Mouse (Mus musculus) small intestine, adult 2 months (tissue): Measurements from ENCODE around the gene Sdhaf1. TPM values are rescaled to one million over a fixed set of nuclear protein-coding genes. Genes with fewer than 3 reads are reported as not detected.

Experiments used
- H3K27ac ChIP-seq: fragments of 200-500 bp; 2 replicates; pipeline ENCODE4 v1.5.1; 2012; ENCODE audit warnings: low read depth, low read length, control low read depth, inconsistent platforms; ENCODE audit not compliant: insufficient read depth
- H3K27me3 ChIP-seq: fragments of 200-500 bp; 2 replicates; pipeline ENCODE4 v1.6.1; 2012; ENCODE audit warnings: mild to moderate bottlenecking, moderate library complexity, low read length, inconsistent platforms; ENCODE audit not compliant: control insufficient read depth, insufficient read depth
- H3K36me3 ChIP-seq: fragments of 200-500 bp; 2 replicates; pipeline ENCODE4 v1.6.1; 2012; ENCODE audit warnings: mild to moderate bottlenecking, low read length, control low read depth, inconsistent platforms; ENCODE audit not compliant: control insufficient read depth, insufficient read depth
- H3K4me1 ChIP-seq: fragments of 200-500 bp; 2 replicates; pipeline ENCODE4 v1.6.1; 2012; ENCODE audit warnings: low read length, inconsistent platforms, mixed read lengths; ENCODE audit not compliant: control insufficient read depth, insufficient read depth, insufficient read length
- H3K4me3 ChIP-seq: fragments of 200-500 bp; 2 replicates; pipeline ENCODE4 v1.5.1; 2012; ENCODE audit warnings: low read depth, mild to moderate bottlenecking, control low read depth, inconsistent platforms, low read length, moderate library complexity
- CTCF ChIP-seq: fragments of 200-500 bp; IDR thresholded peaks from 2 replicates; pipeline ENCODE4 v1.5.1; 2012; ENCODE audit warnings: low read depth, mild to moderate bottlenecking, control low read depth, inconsistent platforms, low read length, moderate library complexity, mixed read lengths; ENCODE audit not compliant: insufficient replicate concordance, insufficient read length; ENCODE audit errors: extremely low read depth
- POLR2A ChIP-seq: fragments of 200-500 bp; IDR thresholded peaks from 2 replicates; pipeline ENCODE4 v1.6.1; 2012; ENCODE audit warnings: low read depth, mild to moderate bottlenecking, control low read depth, inconsistent platforms, low read length, moderate library complexity
- WGBS: fragments of 180-500 bp; shearing (Covaris S2); methylation state at CpG from one replicate; pipeline ENCODE4 v1.1.7; 2018; 5-methylcytosine and 5-hydroxymethylcytosine counted together
- polyA plus RNA-seq: library from polyadenylated mRNA; depleted of rRNA; stranded (reverse); fragments of >200 nt; gene quantifications from 2 replicates; pipeline ENCODE4 v1.2.3, GENCODE M21; 2012

The Sdhaf1 gene
- polyA plus RNA-seq, 1 experiment, result 23.4 TPM

DNA sequence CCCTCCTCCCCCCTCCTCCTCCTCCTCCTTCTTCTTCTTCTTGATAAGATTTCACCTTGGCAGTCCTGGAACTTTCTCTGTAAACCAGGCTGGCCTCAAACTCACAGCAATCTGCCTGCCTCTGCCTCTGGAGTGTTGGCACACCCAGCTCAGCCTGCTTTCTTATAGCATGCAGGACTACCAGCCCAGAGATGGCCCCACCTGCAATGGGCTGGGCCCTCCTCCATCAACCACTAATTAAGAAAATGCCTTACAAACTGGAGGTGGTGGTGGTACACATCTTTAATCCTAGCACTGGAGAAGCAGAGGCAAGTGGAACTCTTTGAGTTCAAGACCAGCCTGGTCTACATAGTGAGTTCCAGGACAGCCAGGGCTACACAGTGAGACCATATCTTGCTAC lies 2.7 kb upstream of the Sdhaf1 start:
- no peak overlapping the region for H3K27ac ChIP-seq
- no peaks in the 10 kb centered on the region for H3K27me3 ChIP-seq
- H3K4me3 ChIP-seq, result no peak overlapping the region
- no peak for TF ChIP-seq POLR2A
- TF ChIP-seq CTCF, result no peak
- H3K36me3 ChIP-seq, result no peaks in the 10 kb centered on the region
- H3K4me1 ChIP-seq, result peaks cover 3% of the 10 kb centered on the region; the same call in 1 of the 2 replicates

GRCm38 (mm10) chr7:30325364-30325763 lies 1.7 kb upstream of the Sdhaf1 start:
- TF ChIP-seq CTCF (no peak), POLR2A (no peak)
- WGBS, result 77% methylated on average over 2 of the region's 2 CpGs
- no peak overlapping the region for H3K4me3 ChIP-seq

GRCm38 (mm10) chr7:30324300-30324944 lies 727 bp upstream of the Sdhaf1 start:
- H3K4me1 ChIP-seq, result peaks cover 5% of the 10 kb centered on the region; the same call in 1 of the 2 replicates
- no peak overlapping the region for H3K4me3 ChIP-seq
- no peaks in the 10 kb centered on the region for H3K27me3 ChIP-seq
- no peaks in the 10 kb centered on the region for H3K36me3 ChIP-seq
- TF ChIP-seq CTCF (no peak), POLR2A (no peak)
- WGBS, result 91% methylated on average over 5 of the region's 5 CpGs
- H3K27ac ChIP-seq, result no peak overlapping the region

More at GRCm38 (mm10) chr7:30325364-30325763, 1.7 kb upstream of the Sdhaf1 start:
- Histone ChIP-seq H3K36me3 (no peaks in the 10 kb centered on the region), H3K4me1 (peaks cover 5% of the 10 kb centered on the region; the same call in 1 of the 2 replicates), H3K27ac (no peak overlapping the region), H3K27me3 (no peaks in the 10 kb centered on the region)

DNA sequence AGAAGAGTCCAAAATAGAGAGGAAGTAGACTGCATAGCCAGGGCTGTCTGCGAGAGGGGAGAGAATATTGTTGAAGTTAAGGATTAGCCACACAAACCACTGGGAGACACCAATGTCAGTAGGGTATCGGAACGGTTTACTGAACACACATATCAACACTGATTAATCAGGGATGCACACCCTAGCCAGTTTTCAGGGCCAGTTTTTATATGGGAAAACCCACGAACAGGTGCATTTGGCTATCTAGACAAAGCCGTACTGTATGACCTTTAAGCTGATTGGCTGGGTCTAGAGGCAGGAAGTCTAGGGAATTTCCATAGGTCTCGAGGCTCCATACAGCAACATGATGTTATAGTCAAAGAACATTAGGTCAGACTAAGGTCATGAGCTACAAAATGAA lies 830 bp downstream of the Sdhaf1 start:
- Histone ChIP-seq H3K27ac (peak overlapping the region; percentile 90), H3K4me1 (peaks cover 5% of the 10 kb centered on the region; the same call in 1 of the 2 replicates), H3K36me3 (no peaks in the 10 kb centered on the region), H3K4me3 (peak overlapping the region; percentile 61; the same call in 1 of the 2 replicates), H3K27me3 (no peaks in the 10 kb centered on the region)
- WGBS, result 4% methylated on average over 6 of the region's 6 CpGs
- no peak for TF ChIP-seq CTCF
- TF ChIP-seq POLR2A, result no peak

DNA sequence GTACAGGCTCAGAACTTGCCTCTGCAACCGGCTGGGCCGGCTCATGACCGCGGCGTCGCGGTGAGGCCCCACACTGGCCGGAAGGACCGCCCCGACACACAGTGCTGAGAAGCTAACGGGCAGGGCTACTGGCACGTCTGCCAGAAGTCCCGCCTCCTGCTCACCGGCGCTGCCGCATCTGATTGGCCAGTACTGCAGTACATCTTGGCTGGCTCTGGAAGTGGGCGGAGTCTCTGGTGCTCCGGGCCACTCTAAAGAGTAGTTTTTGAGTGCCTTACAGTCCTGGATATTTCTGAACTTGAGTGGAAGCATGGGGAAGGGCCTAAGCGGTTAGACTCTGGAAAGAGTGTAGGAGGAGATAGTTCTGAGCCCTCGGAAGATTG lies 1.4 kb downstream of the Sdhaf1 start:
- Histone ChIP-seq H3K27me3 (no peaks in the 10 kb centered on the region), H3K36me3 (no peaks in the 10 kb centered on the region), H3K4me3 (peak overlapping the region; percentile 66), H3K27ac (peak overlapping the region; percentile 90), H3K4me1 (peaks cover 5% of the 10 kb centered on the region; the same call in 1 of the 2 replicates)
- WGBS, result under 1% methylated on average over 20 of the region's 20 CpGs
- TF ChIP-seq CTCF, result no peak
- TF ChIP-seq POLR2A, result peak; percentile 77; the same call in 1 of the 2 replicates

- Histone ChIP-seq H3K36me3 (no peaks in the 10 kb centered on the region), H3K4me3 (peak within 1 kb of the TSS; percentile 66), H3K27ac (peak within 1 kb of the TSS; percentile 90), H3K27me3 (no peaks in the 10 kb centered on the region), H3K4me1 (peaks cover 5% of the 10 kb centered on the region; the same call in 1 of the 2 replicates)
- WGBS, result under 1% methylated on average over 63 of the region's 63 CpGs
- peak; percentile 66; the same call in 1 of the 2 replicates for TF ChIP-seq POLR2A
- TF ChIP-seq CTCF, result no peak
Measured at GRCm38 (mm10) chr7:30321539-30322284, 2.0 kb downstream of the Sdhaf1 start, which contains the start of gene E130208F15Rik. Gene E130208F15Rik (plus strand): TSS chr7:30321740.

DNA sequence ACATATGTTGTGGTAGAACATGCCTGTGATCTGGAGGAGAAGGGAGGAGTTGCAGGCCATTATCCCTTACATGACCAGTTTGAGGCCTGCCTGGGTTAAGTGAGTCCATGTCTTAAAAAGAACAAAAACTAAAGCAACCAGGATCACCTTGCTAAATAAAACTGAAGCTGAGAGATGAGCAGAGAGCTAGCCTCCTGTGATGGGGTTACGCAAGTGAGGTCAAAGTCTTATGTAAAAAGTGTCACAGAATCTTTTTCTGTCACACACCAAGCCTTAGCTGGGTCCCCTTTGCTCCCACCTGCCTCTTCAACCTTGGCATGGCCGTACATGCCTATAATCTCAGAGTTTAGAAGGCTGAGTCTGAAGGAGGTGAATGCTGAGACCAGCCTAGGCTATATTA lies 2.7 kb downstream of the Sdhaf1 start:
- no peaks in the 10 kb centered on the region for H3K36me3 ChIP-seq
- H3K27me3 ChIP-seq, result no peaks in the 10 kb centered on the region
- TF ChIP-seq POLR2A (no peak), CTCF (no peak)
- H3K4me3 ChIP-seq, result no peak overlapping the region
- 56% methylated on average over 2 of the region's 2 CpGs for WGBS
- H3K4me1 ChIP-seq, result peaks cover 5% of the 10 kb centered on the region; the same call in 1 of the 2 replicates
- H3K27ac ChIP-seq, result no peak overlapping the region
